Mouse (Mus musculus) limb, embryonic 14.5 days (tissue): ENCODE data around the gene Tmem270. TPM values are rescaled to one million over a fixed set of nuclear protein-coding genes. Genes with fewer than 3 reads are reported as not detected.

Experiments used
- ATAC-seq: fragments of 200-750 bp; cut with Nextera tagmentation; 2 replicates; pipeline ENCODE4 v1.8.0; 2017; ENCODE audit warnings: low read depth, moderate number of reproducible peaks, moderate TSS enrichment; ENCODE audit not compliant: low FRiP score
- DNase-seq: peaks from one replicate; pipeline ENCODE4 v3.0.0-alpha.2; 2015; ENCODE audit warnings: low spot score
- H3K27ac ChIP-seq: fragments of 300-500 bp; sonication (generic); replicated peaks from 2 replicates; pipeline ENCODE4 v1.5.1; 2014; ENCODE audit warnings: low read depth, mild to moderate bottlenecking, low read length, moderate library complexity, mixed read lengths
- H3K27me3 ChIP-seq: fragments of 300-500 bp; sonication (generic); 2 replicates; pipeline ENCODE4 v1.6.1; 2014; ENCODE audit warnings: low read length, mixed read lengths; ENCODE audit not compliant: control insufficient read depth, insufficient read depth
- H3K36me3 ChIP-seq: fragments of 300-500 bp; sonication (generic); 2 replicates; pipeline ENCODE4 v1.6.1; 2014; ENCODE audit warnings: mild to moderate bottlenecking, low read length, moderate library complexity, mixed read lengths; ENCODE audit not compliant: control insufficient read depth, insufficient read depth
- H3K4me1 ChIP-seq: fragments of 300-500 bp; sonication (generic); 2 replicates; pipeline ENCODE4 v1.6.1; 2014; ENCODE audit warnings: antibody characterized with exemption, low read length, mixed read lengths; ENCODE audit not compliant: control insufficient read depth, insufficient read depth
- H3K4me2 ChIP-seq: fragments of 300-500 bp; sonication (generic); replicated peaks from 2 replicates; pipeline ENCODE4 v1.6.1; 2014; ENCODE audit warnings: low read depth, mild to moderate bottlenecking, low read length, moderate library complexity; ENCODE audit not compliant: severe bottlenecking
- H3K4me3 ChIP-seq: fragments of 300-500 bp; sonication (generic); replicated peaks from 2 replicates; pipeline ENCODE4 v1.5.1; 2014; ENCODE audit warnings: low read length
- H3K9ac ChIP-seq: fragments of 300-500 bp; sonication (generic); 2 replicates; pipeline ENCODE4 v1.6.1; 2014; ENCODE audit warnings: mild to moderate bottlenecking, low read depth, low read length, moderate library complexity; ENCODE audit not compliant: severe bottlenecking
- H3K9me3 ChIP-seq: fragments of 300-500 bp; sonication (generic); 2 replicates; pipeline ENCODE4 v1.6.1; 2016; ENCODE audit warnings: low read length; ENCODE audit not compliant: control insufficient read depth
- POLR2A ChIP-seq: fragments of 200-500 bp; IDR thresholded peaks from 2 replicates; pipeline ENCODE4 v1.8.0; 2012; ENCODE audit warnings: inconsistent platforms, mild to moderate bottlenecking, moderate library complexity, borderline replicate concordance; ENCODE audit not compliant: insufficient read depth, insufficient read length; ENCODE audit errors: extremely low read depth
- WGBS: fragments of 180-500 bp; shearing (Covaris S2); extraction: QIAGEN DNeasy Blood & Tissue Kit; methylation state at CpG from one replicate; pipeline ENCODE4 v1.1.7; 2014; 5-methylcytosine and 5-hydroxymethylcytosine counted together
- polyA plus RNA-seq, 2 experiments: library from polyadenylated mRNA; depleted of rRNA in 1 of 2; stranded (reverse) in 1 of 2; unstranded in 1 of 2; fragments of >200 nt; fragmentation: Nextera tagmentation in 1 of 2; extraction: Ambion mirVana in 1 of 2; gene quantifications; 2 replicates each; pipeline versions ENCODE4 v1.2.1 to v1.2.3; 2012 to 2014

The Tmem270 gene
- polyA plus RNA-seq, 2 experiments: not detected

DNA sequence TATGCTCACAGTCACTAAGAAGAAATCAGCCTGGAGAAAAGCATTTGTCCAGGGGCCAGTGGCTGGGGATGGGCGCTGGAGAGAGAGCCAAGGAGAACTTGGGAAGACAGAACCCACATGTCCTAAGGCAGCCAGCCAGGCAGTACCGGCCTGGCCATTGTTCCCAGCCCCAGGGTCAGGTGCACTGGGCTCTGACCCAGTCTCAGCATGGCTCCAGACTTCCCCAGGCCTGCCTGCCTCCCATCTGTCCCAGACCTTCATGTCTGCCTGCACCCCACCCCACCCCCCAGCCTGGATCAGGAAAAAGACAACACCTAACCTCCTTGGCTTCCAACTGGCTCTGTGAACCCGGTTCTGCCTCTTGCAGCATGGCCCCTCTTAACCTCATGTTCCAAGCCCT, 23.5 kb downstream of the Tmem270 start:
- H3K27ac ChIP-seq: no peak overlapping the region
- no peaks in the 10 kb centered on the region for H3K4me1 ChIP-seq
- no peak overlapping the region for H3K4me3 ChIP-seq
- WGBS: 69% methylated on average over 3 of the region's 3 CpGs
- no peak overlapping the region for H3K4me2 ChIP-seq
- H3K36me3 ChIP-seq: no peaks in the 10 kb centered on the region
- no peaks in the 10 kb centered on the region for H3K9me3 ChIP-seq
- H3K9ac ChIP-seq: no peak overlapping the region
- ATAC-seq: no peak
- H3K27me3 ChIP-seq: no peaks in the 10 kb centered on the region
- no peak for DNase-seq
- no peak for TF ChIP-seq POLR2A

- Histone ChIP-seq H3K9me3 (no peaks in the 10 kb centered on the region), H3K9ac (no peak overlapping the region), H3K4me3 (no peak overlapping the region), H3K27ac (no peak overlapping the region), H3K27me3 (no peaks in the 10 kb centered on the region), H3K4me2 (no peak overlapping the region), H3K36me3 (no peaks in the 10 kb centered on the region), H3K4me1 (peaks cover 14% of the 10 kb centered on the region)
- no peak for TF ChIP-seq POLR2A
- DNase-seq: no peak
- ATAC-seq: no peak
- WGBS: 71% methylated on average over 10 of the region's 10 CpGs
These were observed 29.7 kb downstream of the Tmem270 start for GRCm38 (mm10) chr5:134876801-134877200.

DNA sequence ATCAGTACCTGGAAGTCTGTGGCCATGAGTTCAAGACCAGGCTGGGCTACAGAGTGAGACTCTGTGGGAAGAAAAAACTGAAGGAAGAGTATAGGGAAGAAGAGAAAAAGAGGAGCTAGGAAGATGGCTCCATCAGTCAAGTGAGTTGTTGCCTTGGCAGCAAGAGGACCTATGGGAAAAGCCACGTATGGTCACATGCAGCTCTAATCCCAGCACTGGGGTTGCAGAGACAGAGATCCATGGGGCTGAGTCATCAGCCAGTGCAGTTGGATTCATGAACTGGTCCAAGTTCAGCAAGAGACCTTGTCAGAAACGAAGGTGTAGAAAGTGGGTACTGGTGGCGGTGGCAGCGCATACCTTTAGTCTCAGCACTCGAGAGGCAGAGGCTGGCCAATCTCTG, 31.3 kb downstream of the Tmem270 start:
- H3K4me1 ChIP-seq: peaks cover 14% of the 10 kb centered on the region
- H3K36me3 ChIP-seq: no peaks in the 10 kb centered on the region
- no peak overlapping the region for H3K9ac ChIP-seq
- no peaks in the 10 kb centered on the region for H3K27me3 ChIP-seq
- no peak for DNase-seq
- H3K4me3 ChIP-seq: no peak overlapping the region
- no peak overlapping the region for H3K4me2 ChIP-seq
- H3K9me3 ChIP-seq: no peaks in the 10 kb centered on the region
- TF ChIP-seq POLR2A: no peak
- H3K27ac ChIP-seq: no peak overlapping the region
- no peak for ATAC-seq
- WGBS: 82% methylated on average over 5 of the region's 5 CpGs

- Histone ChIP-seq H3K4me3 (no peak overlapping the region), H3K4me2 (no peak overlapping the region), H3K36me3 (no peaks in the 10 kb centered on the region), H3K4me1 (peaks cover 14% of the 10 kb centered on the region), H3K9ac (no peak overlapping the region), H3K27me3 (no peaks in the 10 kb centered on the region), H3K27ac (no peak overlapping the region), H3K9me3 (no peaks in the 10 kb centered on the region)
- WGBS: 54% methylated on average over 21 of the region's 21 CpGs
- no peak for DNase-seq
- no peak for ATAC-seq
- TF ChIP-seq POLR2A: no peak
These were observed 32.3 kb downstream of the Tmem270 start for GRCm38 (mm10) chr5:134873956-134874879.

DNA sequence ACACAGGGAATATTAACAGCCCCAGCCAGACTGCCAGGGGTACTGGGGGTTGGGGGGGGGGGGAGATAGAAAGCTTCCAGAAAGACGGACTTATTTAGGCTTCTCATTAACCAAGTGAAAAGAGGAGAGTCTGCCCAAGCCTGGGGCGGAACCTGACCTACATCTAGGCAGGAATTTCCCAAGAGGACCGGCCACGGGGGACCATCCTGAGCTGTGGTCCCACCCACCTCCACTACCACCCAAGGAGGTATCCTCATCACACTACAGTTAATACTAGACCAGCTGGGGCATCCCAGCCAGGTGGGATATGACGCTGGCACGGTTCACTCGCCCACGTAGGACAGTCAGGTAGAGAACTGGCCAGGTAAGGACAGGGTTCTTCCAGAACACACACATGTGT, 33.5 kb downstream of the Tmem270 start:
- Histone ChIP-seq H3K4me1 (peaks cover 20% of the 10 kb centered on the region), H3K4me3 (no peak overlapping the region), H3K27me3 (no peaks in the 10 kb centered on the region), H3K36me3 (no peaks in the 10 kb centered on the region), H3K9ac (no peak overlapping the region), H3K4me2 (no peak overlapping the region), H3K9me3 (no peaks in the 10 kb centered on the region), H3K27ac (no peak overlapping the region)
- no peak for DNase-seq
- 78% methylated on average over 8 of the region's 8 CpGs for WGBS
- no peak for ATAC-seq
- TF ChIP-seq POLR2A: no peak

GRCm38 (mm10) chr5:134872597-134872996, 33.9 kb downstream of the Tmem270 start:
- no peak for TF ChIP-seq POLR2A
- H3K9me3 ChIP-seq: no peaks in the 10 kb centered on the region
- 66% methylated on average over 5 of the region's 5 CpGs for WGBS
- no peaks in the 10 kb centered on the region for H3K27me3 ChIP-seq
- no peak for ATAC-seq
- H3K27ac ChIP-seq: no peak overlapping the region
- no peak overlapping the region for H3K4me3 ChIP-seq
- no peaks in the 10 kb centered on the region for H3K36me3 ChIP-seq
- H3K4me2 ChIP-seq: no peak overlapping the region
- no peak overlapping the region for H3K9ac ChIP-seq
- no peak for DNase-seq
- H3K4me1 ChIP-seq: peaks cover 25% of the 10 kb centered on the region
